Mouse (Mus musculus) gastrocnemius, postnatal 36 days (tissue): ENCODE measurements around the gene Sf3b5. TPM values are rescaled to one million over a fixed set of nuclear protein-coding genes. Genes with fewer than 3 reads are reported as not detected.

Experiments used
- total RNA-seq, 2 experiments: library from RNA; stranded (reverse); gene quantifications; 2 replicates each; pipeline ENCODE4 v1.2.3; 2021

Gene Sf3b5
- total RNA-seq, 2 experiments from 2014 or later = 4.2 to 4.4 TPM

Other genes starting within 250 kb of the Sf3b5 start
- gene Utrn, start 136.0 kb upstream of the Sf3b5 start, total RNA-seq = 10 to 100 TPM; 21.8 to 21.9 TPM
- under 1 TPM; 0.20 to 0.48 TPM for gene Stx11, start 41.0 kb upstream of the Sf3b5 start, total RNA-seq
- gene Plagl1, start 55.2 kb downstream of the Sf3b5 start, total RNA-seq = 1 to 10 TPM; 3.3 to 4.3 TPM
- gene Zc2hc1b, start 172.7 kb downstream of the Sf3b5 start, total RNA-seq = not detected
- 10 to 100 TPM; 22.4 to 27.8 TPM for gene Ltv1, start 187.8 kb downstream of the Sf3b5 start, total RNA-seq